Mouse (Mus musculus) forebrain, embryonic 16.5 days (tissue): Measurements from ENCODE around the gene Iqcn. TPM values are rescaled to one million over a fixed set of nuclear protein-coding genes. Genes with fewer than 3 reads are reported as not detected.

ENCODE experiments used
- polyA plus RNA-seq: library from polyadenylated mRNA; unstranded; fragments of >200 nt; fragmentation: Nextera tagmentation; extraction: Ambion mirVana; gene quantifications from 2 replicates; pipeline ENCODE4 v1.2.1, GENCODE M21; 2015

The Iqcn gene
- polyA plus RNA-seq, 1 experiment from 2014 or later: 0.14 TPM

Other genes with a start within 250 kb of the Iqcn start
- 23.1 and 26.2 TPM in 2 replicates for gene Klhl26, start 226.5 kb upstream of the Iqcn start, polyA plus RNA-seq
- 74.9 and 90.8 TPM in 2 replicates for gene Tmem59l, start 216.1 kb upstream of the Iqcn start, polyA plus RNA-seq
- gene Crlf1, start 210.3 kb upstream of the Iqcn start, polyA plus RNA-seq: 6.1 and 8.2 TPM in 2 replicates
- gene Rex1bd, start 196.7 kb upstream of the Iqcn start, polyA plus RNA-seq: 149 and 157 TPM in 2 replicates
- 660 and 697 TPM in 2 replicates for gene Uba52, start 192.7 kb upstream of the Iqcn start, polyA plus RNA-seq
- gene Fkbp8, start 175.7 kb upstream of the Iqcn start, polyA plus RNA-seq: 402 and 462 TPM in 2 replicates
- gene Kxd1, start 175.5 kb upstream of the Iqcn start, polyA plus RNA-seq: 45.5 and 45.9 TPM in 2 replicates
- gene Ell, start 164.0 kb upstream of the Iqcn start, polyA plus RNA-seq: 17.1 and 18.9 TPM in 2 replicates
- gene Isyna1, start 109.1 kb upstream of the Iqcn start, polyA plus RNA-seq: 116 and 141 TPM in 2 replicates
- gene Ssbp4, start 94.6 kb upstream of the Iqcn start, polyA plus RNA-seq: 100 and 121 TPM in 2 replicates
- gene Lrrc25, start 87.3 kb upstream of the Iqcn start, polyA plus RNA-seq: 0.61 and 1.1 TPM in 2 replicates
- 0.20 TPM in 1 of 2 replicates, not detected in the other for gene Gdf15, start 71.0 kb upstream of the Iqcn start, polyA plus RNA-seq
- gene Pgpep1, start 43.1 kb upstream of the Iqcn start, polyA plus RNA-seq: 60.3 and 65.7 TPM in 2 replicates
- gene Lsm4, start 30.2 kb upstream of the Iqcn start, polyA plus RNA-seq: 166 and 168 TPM in 2 replicates
- 54.6 and 57.7 TPM in 2 replicates for gene Jund, start 4.5 kb upstream of the Iqcn start, polyA plus RNA-seq
- gene Gm3336, start 15.1 kb downstream of the Iqcn start, polyA plus RNA-seq: not detected in 2 replicates
- 0.12 and 0.54 TPM in 2 replicates for gene Pde4c, start 20.3 kb downstream of the Iqcn start, polyA plus RNA-seq
- gene Rab3a, start 51.2 kb downstream of the Iqcn start, polyA plus RNA-seq: 350 and 395 TPM in 2 replicates
- gene Mpv17l2, start 57.5 kb downstream of the Iqcn start, polyA plus RNA-seq: 49.3 and 49.8 TPM in 2 replicates
- gene Pik3r2, start 73.3 kb downstream of the Iqcn start, polyA plus RNA-seq: 145 and 149 TPM in 2 replicates
- gene Mast3, start 101.6 kb downstream of the Iqcn start, polyA plus RNA-seq: 22.5 and 30.8 TPM in 2 replicates
- gene Il12rb1, start 105.0 kb downstream of the Iqcn start, polyA plus RNA-seq: 0.08 and 0.09 TPM in 2 replicates
- gene Arrdc2, start 136.3 kb downstream of the Iqcn start, polyA plus RNA-seq: 7.4 and 8.3 TPM in 2 replicates
- gene Kcnn1, start 159.8 kb downstream of the Iqcn start, polyA plus RNA-seq: 11.2 and 13.4 TPM in 2 replicates
- 152 and 167 TPM in 2 replicates for gene Ccdc124, start 170.5 kb downstream of the Iqcn start, polyA plus RNA-seq
- gene Slc5a5, start 189.3 kb downstream of the Iqcn start, polyA plus RNA-seq: 1.6 and 1.9 TPM in 2 replicates
- 2,480 and 2,641 TPM in 2 replicates for gene Rpl18a, start 194.0 kb downstream of the Iqcn start, polyA plus RNA-seq
- gene Map1s, start 202.5 kb downstream of the Iqcn start, polyA plus RNA-seq: 63.5 and 67.7 TPM in 2 replicates